Mouse (Mus musculus): ENCODE measurements around the gene Opn4.

Gene Opn4

GRCm38 (mm10) chr14:34599941-34600340 is at the start of gene Opn4:
TSS of gene Opn4 (minus strand) at chr14:34600142.
- DNase-seq (ENCODE audit: low read depth, low spot score), result no peak

- DNase-seq (ENCODE audit: low read depth, low spot score), result no peak
Measured at GRCm38 (mm10) chr14:34647870-34648475, 48.0 kb upstream of the Opn4 start.

GRCm38 (mm10) chr14:34644140-34644539 is 44.2 kb upstream of the Opn4 start:
- DNase-seq (ENCODE audit: low read depth, low spot score), result no peak

- no peak for DNase-seq (ENCODE audit: low read depth, low spot score)
Measured at GRCm38 (mm10) chr14:34635721-34636120, 35.8 kb upstream of the Opn4 start.

GRCm38 (mm10) chr14:34635192-34635591 is 35.2 kb upstream of the Opn4 start:
- no peak for DNase-seq (ENCODE audit: low read depth, low spot score)

- DNase-seq (ENCODE audit: low read depth, low spot score), result peak; percentile 72
Measured at GRCm38 (mm10) chr14:34632722-34633448, 32.9 kb upstream of the Opn4 start.

GRCm38 (mm10) chr14:34626824-34627223 is 26.9 kb upstream of the Opn4 start:
- DNase-seq (ENCODE audit: low read depth, low spot score), result no peak

GRCm38 (mm10) chr14:34623531-34624210 is 23.7 kb upstream of the Opn4 start:
- no peak for DNase-seq (ENCODE audit: low read depth, low spot score)

GRCm38 (mm10) chr14:34623074-34623473 is 23.1 kb upstream of the Opn4 start:
- DNase-seq (ENCODE audit: low read depth, low spot score), result no peak

GRCm38 (mm10) chr14:34620611-34621376 is 20.9 kb upstream of the Opn4 start:
- peak; percentile 80 for DNase-seq (ENCODE audit: low read depth, low spot score)

GRCm38 (mm10) chr14:34618808-34619207 is 18.9 kb upstream of the Opn4 start:
- peak; percentile 83 for DNase-seq (ENCODE audit: low read depth, low spot score)

GRCm38 (mm10) chr14:34616821-34617220 is 16.9 kb upstream of the Opn4 start:
- DNase-seq (ENCODE audit: low read depth, low spot score), result peak; percentile 86

- peak; percentile 31 for DNase-seq (ENCODE audit: low read depth, low spot score)
Measured at GRCm38 (mm10) chr14:34615625-34616024, 15.7 kb upstream of the Opn4 start.

GRCm38 (mm10) chr14:34615082-34615481 is 15.1 kb upstream of the Opn4 start:
- peak; percentile 88 for DNase-seq (ENCODE audit: low read depth, low spot score)

GRCm38 (mm10) chr14:34614551-34614950 is 14.6 kb upstream of the Opn4 start:
- peak; percentile 66 for DNase-seq (ENCODE audit: low read depth, low spot score)

- no peak for DNase-seq (ENCODE audit: low read depth, low spot score)
Measured at GRCm38 (mm10) chr14:34613523-34613922, 13.6 kb upstream of the Opn4 start.

- DNase-seq (ENCODE audit: low read depth, low spot score), result peak; percentile 70
Measured at GRCm38 (mm10) chr14:34612222-34612621, 12.3 kb upstream of the Opn4 start.

GRCm38 (mm10) chr14:34611591-34611990 is 11.6 kb upstream of the Opn4 start:
- no peak for DNase-seq (ENCODE audit: low read depth, low spot score)

- DNase-seq (ENCODE audit: low read depth, low spot score), result no peak
Measured at GRCm38 (mm10) chr14:34601910-34602309, 2.0 kb upstream of the Opn4 start.

GRCm38 (mm10) chr14:34595596-34596255 is 4.2 kb downstream of the Opn4 start:
- peak; percentile 83 for DNase-seq (ENCODE audit: low read depth, low spot score)

All from R1 (cell line).